Mouse (Mus musculus): ENCODE measurements at regions not wholly inside any gene's neighbourhood (a gene's known extent, or its start where the extent isn't known, plus 50 kb on each side); places are given as distances from the start of the nearest gene placed in this dataset.
"Not testable (repeated sequence)": the region's sequence is repeated elsewhere in the genome, so short reads cannot be mapped to it uniquely, and the experiment has no call there.

GRCm38 (mm10) chr8:103763821-103764220, 337.6 kb upstream of the Cdh5 start:
- 86% methylated on average over 1 of the region's 1 CpGs for WGBS
- Histone ChIP-seq H3K9ac (no peak overlapping the region), H3K9me3 (ENCODE audit: control insufficient read depth, low read length) (0 out of 2 replicates have a peak, but pooled peaks cover 5% of the 10 kb centered on the region), H3K27me3 (ENCODE audit: control insufficient read depth, insufficient read depth, low read length) (no peaks in the 10 kb centered on the region), H3K36me3 (replicated peaks; ENCODE audit: control insufficient read depth, insufficient read depth) (no peaks in the 10 kb centered on the region), H3K4me1 (replicated peaks; ENCODE audit: control insufficient read depth, insufficient read depth, low read length) (no peaks in the 10 kb centered on the region), H3K27ac (no peak overlapping the region), H3K4me2 (replicated peaks) (no peak overlapping the region), H3K4me3 (replicated peaks; ENCODE audit: low read length) (no peak overlapping the region)
- no peak for ATAC-seq (ENCODE audit: low FRiP score)
- no peak for DNase-seq (ENCODE audit: low spot score)

GRCm38 (mm10) chr8:103779658-103780057, 321.8 kb upstream of the Cdh5 start:
- no peak overlapping the region for H3K9ac ChIP-seq
- no peak overlapping the region for H3K4me2 ChIP-seq (replicated peaks)
- no peaks in the 10 kb centered on the region for H3K36me3 ChIP-seq (replicated peaks; ENCODE audit: control insufficient read depth, insufficient read depth)
- H3K9me3 ChIP-seq (ENCODE audit: control insufficient read depth, low read length) = no peaks in the 10 kb centered on the region
- DNase-seq (ENCODE audit: low spot score) (no peak), ATAC-seq (ENCODE audit: low FRiP score) (no peak)
- H3K4me3 ChIP-seq (replicated peaks; ENCODE audit: low read length) = no peak overlapping the region
- H3K27ac ChIP-seq = no peak overlapping the region
- 92% methylated on average over 6 of the region's 6 CpGs for WGBS
- no peaks in the 10 kb centered on the region for H3K4me1 ChIP-seq (replicated peaks; ENCODE audit: control insufficient read depth, insufficient read depth, low read length)
- H3K27me3 ChIP-seq (ENCODE audit: control insufficient read depth, insufficient read depth, low read length) = no peaks in the 10 kb centered on the region

GRCm38 (mm10) chr8:103788308-103788707, 313.1 kb upstream of the Cdh5 start:
- Histone ChIP-seq H3K4me1 (replicated peaks; ENCODE audit: control insufficient read depth, insufficient read depth, low read length) (no peaks in the 10 kb centered on the region), H3K9ac (no peak overlapping the region), H3K4me2 (replicated peaks) (no peak overlapping the region), H3K4me3 (replicated peaks; ENCODE audit: low read length) (no peak overlapping the region), H3K9me3 (ENCODE audit: control insufficient read depth, low read length) (no peaks in the 10 kb centered on the region), H3K27me3 (ENCODE audit: control insufficient read depth, insufficient read depth, low read length) (no peaks in the 10 kb centered on the region), H3K36me3 (replicated peaks; ENCODE audit: control insufficient read depth, insufficient read depth) (no peaks in the 10 kb centered on the region), H3K27ac (no peak overlapping the region)
- DNase-seq (ENCODE audit: low spot score) (no peak), ATAC-seq (ENCODE audit: low FRiP score) (no peak)
- WGBS = 82% methylated on average over 3 of the region's 3 CpGs

GRCm38 (mm10) chr8:103793331-103793730, 308.1 kb upstream of the Cdh5 start:
- Histone ChIP-seq H3K4me3 (replicated peaks; ENCODE audit: low read length) (no peak overlapping the region), H3K27ac (no peak overlapping the region), H3K27me3 (ENCODE audit: control insufficient read depth, insufficient read depth, low read length) (no peaks in the 10 kb centered on the region), H3K4me2 (replicated peaks) (no peak overlapping the region), H3K9ac (no peak overlapping the region), H3K36me3 (replicated peaks; ENCODE audit: control insufficient read depth, insufficient read depth) (no peaks in the 10 kb centered on the region), H3K4me1 (replicated peaks; ENCODE audit: control insufficient read depth, insufficient read depth, low read length) (no peaks in the 10 kb centered on the region), H3K9me3 (ENCODE audit: control insufficient read depth, low read length) (no peaks in the 10 kb centered on the region)
- ATAC-seq (ENCODE audit: low FRiP score) (no peak), DNase-seq (ENCODE audit: low spot score) (no peak)
- WGBS = 92% methylated on average over 1 of the region's 1 CpGs

GRCm38 (mm10) chr8:103798630-103799029, 302.8 kb upstream of the Cdh5 start:
- H3K4me2 ChIP-seq (replicated peaks); H3K4me1 ChIP-seq (replicated peaks; ENCODE audit: control insufficient read depth, insufficient read depth, low read length); DNase-seq (ENCODE audit: low spot score); H3K36me3 ChIP-seq (replicated peaks; ENCODE audit: control insufficient read depth, insufficient read depth); H3K9ac ChIP-seq; H3K9me3 ChIP-seq (ENCODE audit: control insufficient read depth, low read length); H3K27ac ChIP-seq; H3K27me3 ChIP-seq (ENCODE audit: control insufficient read depth, insufficient read depth, low read length); ATAC-seq (ENCODE audit: low FRiP score); H3K4me3 ChIP-seq (replicated peaks; ENCODE audit: low read length): not testable (repeated sequence)
- WGBS = 89% methylated on average over 2 of the region's 2 CpGs

GRCm38 (mm10) chr8:103808171-103808570, 293.3 kb upstream of the Cdh5 start:
- 0 out of 2 replicates have a peak, but pooled peaks cover 3% of the 10 kb centered on the region for H3K9me3 ChIP-seq (ENCODE audit: control insufficient read depth, low read length)
- no peak overlapping the region for H3K27ac ChIP-seq
- H3K4me2 ChIP-seq (replicated peaks) = no peak overlapping the region
- WGBS = 68% methylated on average over 5 of the region's 5 CpGs
- ATAC-seq (ENCODE audit: low FRiP score) = no peak
- no peaks in the 10 kb centered on the region for H3K27me3 ChIP-seq (ENCODE audit: control insufficient read depth, insufficient read depth, low read length)
- no peak overlapping the region for H3K9ac ChIP-seq
- H3K4me1 ChIP-seq (replicated peaks; ENCODE audit: control insufficient read depth, insufficient read depth, low read length) = no peaks in the 10 kb centered on the region
- H3K4me3 ChIP-seq (replicated peaks; ENCODE audit: low read length) = no peak overlapping the region
- no peaks in the 10 kb centered on the region for H3K36me3 ChIP-seq (replicated peaks; ENCODE audit: control insufficient read depth, insufficient read depth)
- DNase-seq (ENCODE audit: low spot score) = no peak

GRCm38 (mm10) chr8:103808580-103808979, 292.8 kb upstream of the Cdh5 start:
- H3K4me1 ChIP-seq (replicated peaks; ENCODE audit: control insufficient read depth, insufficient read depth, low read length) = no peaks in the 10 kb centered on the region
- 40% methylated on average over 8 of the region's 8 CpGs for WGBS
- no peak for ATAC-seq (ENCODE audit: low FRiP score)
- H3K27me3 ChIP-seq (ENCODE audit: control insufficient read depth, insufficient read depth, low read length) = no peaks in the 10 kb centered on the region
- H3K4me3 ChIP-seq (replicated peaks; ENCODE audit: low read length) = no peak overlapping the region
- no peak overlapping the region for H3K4me2 ChIP-seq (replicated peaks)
- H3K27ac ChIP-seq = no peak overlapping the region
- no peak for DNase-seq (ENCODE audit: low spot score)
- H3K9me3 ChIP-seq (ENCODE audit: control insufficient read depth, low read length) = 0 out of 2 replicates have a peak, but pooled peaks cover 3% of the 10 kb centered on the region
- no peak overlapping the region for H3K9ac ChIP-seq
- no peaks in the 10 kb centered on the region for H3K36me3 ChIP-seq (replicated peaks; ENCODE audit: control insufficient read depth, insufficient read depth)

- Histone ChIP-seq H3K27ac (no peak overlapping the region), H3K9me3 (ENCODE audit: control insufficient read depth, low read length) (0 out of 2 replicates have a peak, but pooled peaks cover 3% of the 10 kb centered on the region), H3K9ac (no peak overlapping the region), H3K27me3 (ENCODE audit: control insufficient read depth, insufficient read depth, low read length) (no peaks in the 10 kb centered on the region), H3K4me2 (replicated peaks) (no peak overlapping the region), H3K4me3 (replicated peaks; ENCODE audit: low read length) (no peak overlapping the region), H3K36me3 (replicated peaks; ENCODE audit: control insufficient read depth, insufficient read depth) (no peaks in the 10 kb centered on the region), H3K4me1 (replicated peaks; ENCODE audit: control insufficient read depth, insufficient read depth, low read length) (no peaks in the 10 kb centered on the region)
- no peak for DNase-seq (ENCODE audit: low spot score)
- ATAC-seq (ENCODE audit: low FRiP score) = no peak
- WGBS = 75% methylated on average over 7 of the region's 7 CpGs
Measured at GRCm38 (mm10) chr8:103809140-103809539, 292.3 kb upstream of the Cdh5 start.

GRCm38 (mm10) chr8:103813954-103814591, 287.4 kb upstream of the Cdh5 start:
- Histone ChIP-seq H3K27ac (no peak overlapping the region), H3K27me3 (ENCODE audit: control insufficient read depth, insufficient read depth, low read length) (no peaks in the 10 kb centered on the region), H3K4me2 (replicated peaks) (no peak overlapping the region), H3K4me3 (replicated peaks; ENCODE audit: low read length) (no peak overlapping the region), H3K9me3 (ENCODE audit: control insufficient read depth, low read length) (no peaks in the 10 kb centered on the region), H3K9ac (no peak overlapping the region), H3K36me3 (replicated peaks; ENCODE audit: control insufficient read depth, insufficient read depth) (no peaks in the 10 kb centered on the region), H3K4me1 (replicated peaks; ENCODE audit: control insufficient read depth, insufficient read depth, low read length) (no peaks in the 10 kb centered on the region)
- ATAC-seq (ENCODE audit: low FRiP score) = 0 out of 2 replicates have a peak, but pooled peaks have one; percentile 6
- peak; percentile 64 for DNase-seq (ENCODE audit: low spot score)
- 45% methylated on average over 10 of the region's 10 CpGs for WGBS

All from hindbrain, embryonic 14.5 days (tissue).